Mouse (Mus musculus): ENCODE results near the gene U2af1l4.

The U2af1l4 gene

DNA sequence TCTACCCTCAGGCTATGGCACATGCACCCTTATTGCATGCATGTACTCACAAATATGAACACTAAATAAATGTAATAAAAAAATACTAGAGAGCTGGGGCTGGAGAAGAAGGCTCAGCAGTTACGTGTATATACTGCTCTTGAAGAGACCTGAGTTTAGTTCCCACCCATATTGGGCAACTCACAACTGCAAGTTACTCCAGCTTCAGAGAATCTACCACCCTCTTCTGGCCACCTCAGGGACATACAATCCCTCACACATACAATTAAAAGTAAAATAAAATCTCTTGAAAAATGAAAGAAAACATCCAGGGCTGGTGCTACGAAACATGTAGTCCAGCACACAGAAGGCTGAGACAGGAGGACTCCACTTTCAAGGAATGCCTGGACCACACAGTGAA is 51.4 kb downstream of the U2af1l4 start:
- DNase-seq, result no peak

All from right cerebral cortex, postnatal 14 days (tissue).